Mouse (Mus musculus) lung, adult 2 months (tissue): ENCODE data around the gene Usp29. TPM values are rescaled to one million over a fixed set of nuclear protein-coding genes. Genes with fewer than 3 reads are reported as not detected.
A peak's percentile ranks its signal among the peaks of the same experiment; 100 is the strongest.

ENCODE experiments used
- DNase-seq: peaks from one replicate; pipeline ENCODE4 v3.0.0; 2022
- H3K4me1 ChIP-seq: fragments of 200-500 bp; 2 replicates; pipeline ENCODE4 v1.6.1; 2011; ENCODE audit warnings: low read length; ENCODE audit not compliant: control insufficient read depth, insufficient read depth
- H3K4me3 ChIP-seq: fragments of 200-500 bp; replicated peaks from 2 replicates; pipeline ENCODE3; 2011; ENCODE audit warnings: low read depth, mild to moderate bottlenecking, control low read depth, low read length; ENCODE audit errors: extremely low read depth
- CTCF ChIP-seq: fragments of 200-500 bp; IDR thresholded peaks from 2 replicates; pipeline ENCODE4 v1.5.1; 2011; ENCODE audit warnings: mild to moderate bottlenecking, low read length, control low read depth; ENCODE audit not compliant: insufficient read depth
- POLR2A ChIP-seq: fragments of 200-500 bp; IDR thresholded peaks from 2 replicates; pipeline ENCODE4 v1.6.1; 2011; ENCODE audit warnings: low read depth, mild to moderate bottlenecking, control low read depth, low read length, borderline replicate concordance; ENCODE audit errors: extremely low read depth
- WGBS: fragments of 180-500 bp; shearing (Covaris S2); methylation state at CpG from one replicate; pipeline ENCODE4 v1.1.7; 2018; 5-methylcytosine and 5-hydroxymethylcytosine counted together
- polyA plus RNA-seq: library from polyadenylated mRNA; depleted of rRNA; stranded (reverse); fragments of >200 nt; gene quantifications from 2 replicates; pipeline ENCODE4 v1.2.3, GENCODE M21; 2012; rRNA removed

Usp29 gene
- 0.04 TPM in 1 of 2 replicates, not detected in the other for polyA plus RNA-seq

GRCm38 (mm10) chr7:6730241-6730640, at the start of gene Usp29, which contains the start of gene Peg3:
Gene Usp29 (plus strand): TSS chr7:6730578.
Gene Peg3 (minus strand): TSS chr7:6730431.
- H3K4me3 ChIP-seq: peak within 1 kb of the TSS; percentile 81
- no peaks in the 10 kb centered on the region for H3K4me1 ChIP-seq
- TF ChIP-seq CTCF: no peak
- peak; percentile 66; the same call in 1 of the 2 replicates for TF ChIP-seq POLR2A
- peak; percentile 35 for DNase-seq
- WGBS: 48% methylated on average over 24 of the region's 24 CpGs

DNA sequence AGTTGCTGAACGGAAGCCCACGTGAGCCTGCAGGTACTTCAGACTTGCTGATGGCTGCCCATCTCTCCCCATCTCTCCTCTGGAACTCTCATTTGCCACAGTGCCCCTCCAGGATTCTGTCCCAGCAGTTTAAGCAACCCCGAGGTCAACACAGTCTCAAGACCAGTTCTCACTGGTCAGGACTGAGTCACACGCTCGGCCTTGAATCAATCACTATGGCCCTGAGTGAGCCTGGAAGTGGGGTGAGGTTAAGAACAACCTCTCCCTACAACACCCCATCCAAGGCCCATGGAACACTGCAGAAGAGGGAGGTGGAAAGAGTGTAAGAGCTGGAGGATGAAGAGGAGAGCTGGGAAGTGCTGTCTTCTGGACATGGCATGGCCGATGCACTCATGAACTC, 44.9 kb upstream of the Usp29 start:
- DNase-seq: no peak
- Histone ChIP-seq H3K4me1 (no peaks in the 10 kb centered on the region), H3K4me3 (no peak overlapping the region)
- WGBS: 91% methylated on average over 6 of the region's 6 CpGs
- no peak for TF ChIP-seq CTCF
- no peak for TF ChIP-seq POLR2A

GRCm38 (mm10) chr7:6696241-6697045, 33.9 kb upstream of the Usp29 start, which contains the start of gene Zim1:
Gene Zim1 (minus strand): TSS chr7:6696450.
- Histone ChIP-seq H3K4me3 (peak within 1 kb of the TSS; percentile 53), H3K4me1 (peaks cover 4% of the 10 kb centered on the region)
- 12% methylated on average over 32 of the region's 32 CpGs for WGBS
- TF ChIP-seq CTCF (no peak), POLR2A (no peak)
- peak; percentile 54 for DNase-seq

GRCm38 (mm10) chr7:6699230-6699629, 31.1 kb upstream of the Usp29 start:
- DNase-seq: no peak

GRCm38 (mm10) chr7:6707416-6708015, 22.9 kb upstream of the Usp29 start:
- no peaks in the 10 kb centered on the region for H3K4me1 ChIP-seq
- WGBS: 89% methylated on average over 23 of the region's 23 CpGs
- TF ChIP-seq CTCF (no peak), POLR2A (no peak)
- no peak for DNase-seq
- no peak overlapping the region for H3K4me3 ChIP-seq

More at GRCm38 (mm10) chr7:6699230-6699629, 31.1 kb upstream of the Usp29 start:
- TF ChIP-seq POLR2A (no peak), CTCF (no peak)
- Histone ChIP-seq H3K4me3 (no peak overlapping the region), H3K4me1 (peaks cover 4% of the 10 kb centered on the region)
- 48% methylated on average over 3 of the region's 3 CpGs for WGBS

DNA sequence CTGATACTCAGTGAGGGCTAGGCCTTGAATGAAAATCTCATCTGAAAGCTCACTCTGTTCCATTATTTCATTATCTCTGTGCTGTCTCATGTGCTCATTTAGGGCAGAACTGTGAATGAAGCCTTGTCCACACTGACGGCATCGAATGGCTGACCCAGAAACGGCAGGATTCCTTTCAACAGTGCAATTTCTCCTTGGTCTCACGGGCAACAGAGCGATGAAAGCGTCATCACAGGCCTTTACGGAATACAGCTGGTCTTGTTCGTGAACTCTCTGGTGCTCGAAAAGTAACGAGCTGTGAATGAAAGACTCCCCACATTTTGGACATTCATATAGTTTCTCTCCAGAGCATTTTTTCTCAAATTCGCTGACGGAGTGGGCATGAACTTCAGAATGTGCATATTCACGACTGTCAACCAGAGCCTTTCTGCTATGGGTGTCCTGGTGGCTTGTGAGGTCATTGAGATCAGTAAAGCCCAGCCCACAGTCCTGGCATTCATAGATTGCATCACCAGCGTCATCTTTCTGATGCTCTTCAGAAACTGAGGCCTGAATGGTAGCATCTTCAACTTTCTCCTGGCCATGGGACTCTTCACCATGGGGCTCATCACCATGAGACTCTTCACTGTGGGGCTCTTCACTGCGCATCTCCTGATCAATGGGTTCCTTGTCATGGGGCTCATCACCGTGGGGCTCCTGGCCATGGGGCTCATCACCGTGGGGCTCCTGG, 21.8 kb upstream of the Usp29 start:
- WGBS: 78% methylated on average over 17 of the region's 17 CpGs
- TF ChIP-seq CTCF (no peak), POLR2A (no peak)
- no peak for DNase-seq
- H3K4me1 ChIP-seq: no peaks in the 10 kb centered on the region
- H3K4me3 ChIP-seq: no peak overlapping the region

- H3K4me1 ChIP-seq: no peaks in the 10 kb centered on the region
- WGBS: 87% methylated on average over 15 of the region's 15 CpGs
- no peak overlapping the region for H3K4me3 ChIP-seq
- DNase-seq: no peak
- TF ChIP-seq POLR2A (no peak), CTCF (no peak)
These were observed 21.0 kb upstream of the Usp29 start for GRCm38 (mm10) chr7:6709396-6709795.

GRCm38 (mm10) chr7:6727351-6728121, 2.8 kb upstream of the Usp29 start:
- Histone ChIP-seq H3K4me1 (no peaks in the 10 kb centered on the region), H3K4me3 (peak overlapping the region; percentile 51)
- no peak for TF ChIP-seq POLR2A
- TF ChIP-seq CTCF: no peak
- 52% methylated on average over 19 of the region's 19 CpGs for WGBS
- peak; percentile 37 for DNase-seq
